1 mouse cellular context compared by ENCODE assay signal in genomic region chr11:20582758-20583157, GRCm38 (mm10).
TF ChIP-seq lines count a peak whose summit lies in the region.

No protein-coding gene starts in this region.

TF ChIP-seq in CH12.LX, 34 proteins besides CTCF, POLR2A, EP300 and RAD21 (continued from another document):
- TF ChIP-seq SMC3 (IDR thresholded peaks at IDR 0.05; ENCODE audit: low read depth, low read length) (peak; percentile 41), MYC (IDR thresholded peaks at IDR 0.05; ENCODE audit: low read depth, low read length) (peak; percentile 56; the same call in 1 of the 2 replicates), ZKSCAN1 (IDR thresholded peaks at IDR 0.05; ENCODE audit: borderline replicate concordance, low read depth, low read length) (no peak), PAX5 (IDR thresholded peaks at IDR 0.05; ENCODE audit: low read length) (no peak), CHD1 (IDR thresholded peaks at IDR 0.05; ENCODE audit: low read depth, low read length) (no peak), ELF1 (IDR thresholded peaks at IDR 0.05; ENCODE audit: low read depth, low read length) (no peak), CHD2 (IDR thresholded peaks at IDR 0.05; ENCODE audit: low read length) (no peak)
